Mouse (Mus musculus): Measurements from ENCODE around the gene Tmem107. TPM values are rescaled to one million over a fixed set of nuclear protein-coding genes. Genes with fewer than 3 reads are reported as not detected.

Tmem107 gene
- polyA plus RNA-seq, 1 experiment from 2014 or later, result 56.9 TPM

DNA sequence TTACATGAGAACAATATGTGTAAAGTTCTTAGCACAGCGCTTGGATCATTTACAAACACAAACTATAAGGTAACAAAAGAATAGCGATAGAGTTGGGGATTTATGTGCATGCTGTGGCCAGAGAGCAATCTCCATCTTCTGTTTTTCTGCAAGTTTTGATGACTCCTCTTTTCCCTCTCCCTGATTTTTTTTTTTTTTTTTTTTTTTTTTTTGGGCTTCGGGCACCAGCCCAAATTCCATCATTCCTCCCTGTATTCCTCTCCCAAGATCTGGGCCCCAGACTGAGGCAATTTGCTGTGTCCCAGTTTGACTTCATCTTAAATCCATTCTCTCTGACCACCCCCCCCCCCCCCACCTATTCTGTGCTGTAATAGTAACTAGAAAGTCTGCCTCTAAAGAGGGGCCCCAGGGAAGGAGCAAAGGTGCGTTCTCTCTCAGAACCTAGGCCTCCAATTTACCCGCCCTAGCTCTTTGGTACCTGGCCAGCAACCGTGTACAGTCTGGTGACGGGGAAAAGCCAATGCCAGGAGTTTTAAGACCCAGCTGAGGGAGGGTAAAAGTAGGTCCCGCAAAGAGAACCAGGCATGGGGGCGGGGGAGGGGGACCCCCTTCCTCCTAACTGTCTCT, 25.9 kb downstream of the Tmem107 start:
- in situ Hi-C loops (cut with MboI; ENCODE audit: low pct_unique_long_range_greater_than_20kb), result loop anchor here (5.0 to 25.0 kb wide), 2 partner anchors 316 to 891 kb away; partner anchors contain the start of genes Ctdnep1, Elp5, Gabarap and Kdm6b
- no peak for DNase-seq (ENCODE audit: low read depth, low spot score)
- ATAC-seq, result no peak

DNA sequence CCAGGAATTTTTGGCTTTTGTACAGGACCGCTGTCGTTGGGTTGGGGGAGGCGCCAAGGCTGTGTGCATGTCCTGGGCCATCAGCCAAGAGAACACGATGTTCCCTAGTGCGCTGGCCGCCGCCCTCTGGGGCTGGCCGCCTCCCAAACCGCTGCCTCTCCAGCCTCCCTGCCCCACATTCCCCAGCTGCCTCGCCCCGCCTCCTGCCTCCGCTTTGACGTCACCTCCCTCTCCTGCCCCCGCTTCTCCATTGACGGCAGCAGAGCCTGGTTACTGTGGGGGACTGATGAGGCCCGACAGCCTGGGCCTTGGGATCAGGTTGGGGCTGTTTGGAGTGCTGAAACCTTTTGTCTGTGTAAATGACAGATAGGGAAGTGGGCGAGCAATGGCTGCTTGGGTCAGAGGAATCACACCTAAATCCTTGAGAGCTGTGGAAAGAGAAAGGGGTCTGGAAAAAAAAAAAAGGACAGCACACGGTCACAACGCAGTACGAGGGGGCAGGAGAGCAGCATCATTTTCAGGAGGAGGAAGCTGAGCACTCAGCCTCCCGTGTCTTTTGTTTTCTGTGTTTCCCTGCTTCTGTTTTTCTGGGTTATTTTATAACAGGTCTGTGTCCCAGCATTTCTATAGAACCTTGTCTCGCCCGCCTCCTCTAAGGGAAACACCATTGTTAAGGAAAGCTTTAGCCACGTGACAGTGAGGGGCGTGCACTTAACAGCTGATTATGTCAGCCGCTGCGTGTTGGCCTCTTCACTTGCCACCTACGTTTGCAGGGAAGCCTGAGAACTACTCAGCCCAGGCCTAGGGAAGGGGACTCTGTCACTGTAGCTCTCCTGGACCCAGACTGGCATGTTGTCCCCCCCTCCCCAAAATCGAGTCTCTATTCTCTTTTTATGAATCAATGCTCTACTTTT, 26.6 kb downstream of the Tmem107 start:
- ChIA-PET CTCF (interaction anchor here (1.5 kb wide), 1 partner anchor 13 kb away, joined by 5 read pairs; no protein-coding TSS in a partner anchor), POLR2A (interaction anchor here (0.9 to 1.8 kb wide), 2 partner anchors 8 to 37 kb away, joined by 3 to 6 read pairs; partner anchors contain the start of gene Borcs6)
- ATAC-seq (peak; percentile 28), DNase-seq (ENCODE audit: low read depth, low spot score) (no peak)
- TF ChIP-seq CTCF (IDR thresholded peaks at IDR 0.05), result no peak
- in situ Hi-C loops (cut with MboI; ENCODE audit: low pct_unique_long_range_greater_than_20kb), result loop anchor here (5.0 to 25.0 kb wide), 2 partner anchors 315 to 890 kb away; partner anchors contain the start of genes Ctdnep1, Elp5, Gabarap and Kdm6b
- no peaks in the 10 kb centered on the region for H3K27me3 ChIP-seq

More for the DNA sequence above, 25.9 kb downstream of the Tmem107 start:
- CTCF ChIA-PET, result interaction anchor here (1.0 to 1.5 kb wide), 3 partner anchors 14 to 161 kb away, joined by 3 to 5 read pairs (median 3); no protein-coding TSS in a partner anchor
- H3K27me3 ChIP-seq, result no peaks in the 10 kb centered on the region
- TF ChIP-seq CTCF (IDR thresholded peaks at IDR 0.05), result no peak
- POLR2A ChIA-PET, result interaction anchor here (0.7 to 1.8 kb wide), 3 partner anchors 9 to 36 kb away, joined by 3 to 6 read pairs (median 3); partner anchors contain the start of gene Borcs6

DNA sequence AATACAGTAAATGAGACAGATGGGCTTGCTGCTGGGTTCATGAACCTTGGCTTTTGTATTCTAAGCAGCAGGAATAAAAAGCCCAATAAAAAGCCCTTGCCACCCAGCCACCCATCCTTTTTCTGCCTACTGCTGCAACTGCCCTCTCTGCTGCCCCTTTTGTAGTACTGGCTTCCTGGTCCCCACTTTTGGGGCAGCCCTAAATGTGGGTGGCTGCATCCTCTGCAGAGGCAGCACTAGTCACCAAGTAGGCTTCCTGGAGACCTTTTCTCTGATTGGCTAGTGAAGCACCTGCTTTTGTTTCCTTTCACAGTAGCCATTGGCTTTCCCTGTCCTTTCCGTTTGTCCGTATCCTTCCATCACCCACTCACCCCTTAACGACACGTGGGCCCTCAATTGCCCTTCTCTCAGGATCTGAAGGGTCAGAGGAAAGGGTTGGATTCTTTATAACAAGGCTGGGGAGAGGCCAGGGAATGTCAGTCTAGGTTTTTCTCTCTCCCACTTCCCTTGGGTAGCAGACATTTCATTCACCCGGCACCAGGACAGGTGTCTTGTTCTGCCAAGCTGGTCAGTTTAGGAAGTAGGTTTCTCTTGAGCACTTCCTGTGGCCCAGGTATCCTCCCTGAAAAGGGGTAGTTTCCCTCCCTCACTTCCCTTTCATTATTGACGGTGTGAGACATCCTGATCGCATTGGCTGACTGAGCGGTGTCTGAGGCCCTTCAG, 27.6 kb downstream of the Tmem107 start:
- ChIA-PET CTCF (interaction anchor here (1.5 kb wide), 1 partner anchor 12 kb away, joined by 5 read pairs; no protein-coding TSS in a partner anchor), POLR2A (interaction anchor here (1.8 kb wide), 1 partner anchor 38 kb away, joined by 6 read pairs; the partner anchor contains the start of gene Borcs6)
- in situ Hi-C loops (cut with MboI; ENCODE audit: low pct_unique_long_range_greater_than_20kb), result loop anchor here (5.0 to 25.0 kb wide), 2 partner anchors 314 to 889 kb away; partner anchors contain the start of genes Ctdnep1, Elp5, Gabarap and Kdm6b
- DNase-seq (ENCODE audit: low read depth, low spot score), result no peak
- H3K27me3 ChIP-seq, result no peaks in the 10 kb centered on the region
- TF ChIP-seq CTCF (IDR thresholded peaks at IDR 0.05), result no peak
- no peak for ATAC-seq

DNA sequence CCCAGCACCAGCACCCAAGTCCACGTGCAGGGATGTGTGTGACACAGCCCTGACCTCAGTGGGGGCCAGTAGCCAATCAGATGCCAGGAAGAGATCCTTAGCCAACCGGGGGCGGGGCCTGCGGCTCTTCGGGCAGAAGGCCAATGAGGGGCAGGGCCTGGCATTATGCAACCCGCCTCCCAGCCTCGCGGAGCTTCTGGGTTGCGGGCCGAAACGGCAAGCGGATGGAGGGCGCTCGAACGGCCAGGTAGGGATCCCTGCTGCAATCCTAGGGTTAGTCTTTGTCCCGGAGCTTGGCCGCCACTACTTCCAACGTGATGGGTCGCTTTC, 28.1 kb downstream of the Tmem107 start:
- ChIA-PET CTCF (no interaction called here), POLR2A (interaction anchor here (3.3 kb wide), 1 partner anchor 12 kb away, joined by 16 read pairs; no protein-coding TSS in a partner anchor)
- no peaks in the 10 kb centered on the region for H3K27me3 ChIP-seq
- DNase-seq (ENCODE audit: low read depth, low spot score) (peak; percentile 89), ATAC-seq (peak; percentile 9)
- TF ChIP-seq CTCF (IDR thresholded peaks at IDR 0.05), result no peak
- in situ Hi-C loops (cut with MboI; ENCODE audit: low pct_unique_long_range_greater_than_20kb), result loop anchor here (5.0 to 25.0 kb wide), 2 partner anchors 314 to 889 kb away; partner anchors contain the start of genes Ctdnep1, Elp5, Gabarap and Kdm6b

DNA sequence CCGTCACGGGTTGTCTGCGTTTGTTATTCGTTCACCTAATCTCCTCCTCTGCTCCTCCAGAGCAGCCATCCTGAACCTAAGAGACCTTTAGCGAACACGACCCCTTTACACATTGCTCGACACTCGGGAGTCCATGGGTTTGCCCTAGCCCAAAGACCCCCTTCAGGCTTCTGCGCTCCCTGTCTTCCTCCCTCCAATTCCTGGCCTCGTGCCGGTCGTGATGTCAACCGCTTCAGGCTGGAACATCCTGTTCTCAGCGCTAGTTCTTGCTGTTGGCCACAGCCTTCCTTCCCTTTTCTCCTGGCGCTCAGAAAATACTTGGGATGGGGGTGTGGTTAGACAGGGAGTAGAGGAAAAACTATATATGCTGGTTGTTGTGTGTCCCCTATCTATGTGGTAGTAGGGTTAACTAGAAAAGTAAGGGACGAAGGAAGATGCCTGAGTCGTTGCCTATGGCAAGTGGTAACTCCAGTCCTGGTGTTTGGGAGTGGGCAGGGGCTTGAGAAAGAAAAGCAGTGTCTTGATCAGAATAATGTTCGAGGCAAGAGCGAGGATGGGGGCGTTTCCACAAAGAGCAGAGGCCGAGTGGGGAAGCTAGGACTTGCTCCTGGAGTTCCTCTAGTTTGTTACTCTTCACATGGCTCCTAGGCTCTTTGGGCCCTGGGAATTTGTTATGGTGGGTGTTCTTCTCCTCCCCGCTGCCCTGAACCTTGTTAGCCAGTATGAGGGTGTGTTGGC, 28.7 kb downstream of the Tmem107 start:
- no peak for DNase-seq (ENCODE audit: low read depth, low spot score)
- ChIA-PET CTCF (interaction anchor here (0.9 to 1.2 kb wide), 2 partner anchors 32 to 58 kb away, joined by 3 to 4 read pairs; no protein-coding TSS in a partner anchor), POLR2A (interaction anchor here (1.1 to 3.3 kb wide), 2 partner anchors 11 to 36 kb away, joined by 6 to 16 read pairs; no protein-coding TSS in a partner anchor)
- no peak for ATAC-seq
- no peak for TF ChIP-seq CTCF (IDR thresholded peaks at IDR 0.05)
- in situ Hi-C loops (cut with MboI; ENCODE audit: low pct_unique_long_range_greater_than_20kb), result loop anchor here (5.0 to 25.0 kb wide), 2 partner anchors 313 to 888 kb away; partner anchors contain the start of genes Ctdnep1, Elp5, Gabarap and Kdm6b
- no peaks in the 10 kb centered on the region for H3K27me3 ChIP-seq

DNA sequence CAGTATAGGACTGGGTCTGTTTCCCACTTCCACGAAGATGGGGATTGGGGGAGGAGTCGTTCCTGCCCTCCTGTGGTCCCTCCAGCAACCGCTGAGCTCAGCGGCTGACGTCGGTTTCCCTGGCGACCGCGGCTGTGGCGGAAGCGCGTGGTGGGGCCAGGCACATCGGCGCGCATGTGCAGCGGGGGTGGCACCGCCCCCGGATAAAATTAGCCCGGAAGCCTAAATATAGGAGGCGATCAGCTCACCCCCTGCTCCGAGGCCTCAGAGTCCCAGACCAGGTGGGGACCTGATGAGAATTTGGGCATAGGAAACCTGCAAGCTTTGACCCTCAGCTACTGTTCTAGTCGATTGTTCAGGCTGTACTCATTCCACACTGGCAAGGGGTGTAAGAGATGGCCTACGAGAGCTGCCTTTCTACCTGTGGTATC, 29.3 kb downstream of the Tmem107 start:
- ChIA-PET POLR2A (interaction anchor here (0.6 to 3.3 kb wide), 3 partner anchors 10 to 36 kb away, joined by 3 to 16 read pairs (median 6); no protein-coding TSS in a partner anchor), CTCF (interaction anchor here (0.9 to 1.2 kb wide), 2 partner anchors 33 to 59 kb away, joined by 3 to 4 read pairs; no protein-coding TSS in a partner anchor)
- in situ Hi-C loops (cut with MboI; ENCODE audit: low pct_unique_long_range_greater_than_20kb), result loop anchor here (5.0 to 25.0 kb wide), 2 partner anchors 312 to 887 kb away; partner anchors contain the start of genes Ctdnep1, Elp5, Gabarap and Kdm6b
- ATAC-seq (no peak), DNase-seq (ENCODE audit: low read depth, low spot score) (no peak)
- TF ChIP-seq CTCF (IDR thresholded peaks at IDR 0.05), result no peak
- no peaks in the 10 kb centered on the region for H3K27me3 ChIP-seq

DNA sequence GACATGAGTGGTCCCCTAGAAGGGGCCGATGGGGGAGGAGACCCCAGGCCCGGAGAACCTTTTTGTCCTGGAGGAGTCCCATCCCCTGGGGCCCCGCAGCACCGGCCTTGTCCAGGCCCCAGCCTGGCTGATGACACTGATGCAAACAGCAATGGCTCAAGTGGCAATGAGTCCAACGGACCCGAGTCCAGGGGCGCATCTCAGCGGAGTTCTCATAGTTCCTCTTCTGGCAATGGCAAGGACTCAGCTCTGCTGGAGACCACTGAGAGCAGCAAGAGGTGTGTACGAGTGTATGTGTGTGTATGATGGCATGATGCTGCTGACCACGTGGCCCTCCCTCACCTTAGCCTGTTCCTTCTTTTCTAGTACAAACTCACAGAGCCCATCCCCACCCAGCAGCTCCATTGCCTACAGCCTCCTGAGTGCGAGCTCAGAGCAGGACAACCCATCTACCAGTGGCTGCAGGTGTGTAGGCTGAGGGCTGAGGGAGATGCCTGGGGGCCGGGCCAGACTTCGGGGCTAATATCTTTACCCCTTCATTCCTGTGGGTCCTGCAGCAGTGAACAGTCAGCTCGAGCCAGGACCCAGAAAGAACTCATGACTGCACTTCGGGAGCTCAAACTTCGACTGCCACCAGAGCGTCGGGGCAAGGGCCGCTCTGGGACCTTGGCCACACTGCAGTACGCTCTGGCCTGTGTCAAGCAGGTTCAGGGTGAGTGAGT, 30.2 kb downstream of the Tmem107 start:
- TF ChIP-seq CTCF (IDR thresholded peaks at IDR 0.05), result no peak
- H3K27me3 ChIP-seq, result no peaks in the 10 kb centered on the region
- DNase-seq (ENCODE audit: low read depth, low spot score) (no peak), ATAC-seq (no peak)
- in situ Hi-C loops (cut with MboI; ENCODE audit: low pct_unique_long_range_greater_than_20kb), result no loop called here
- CTCF ChIA-PET, result interaction anchor here (0.7 to 1.3 kb wide), 5 partner anchors 8 to 37 kb away, joined by 3 to 5 read pairs (median 3); partner anchors contain the start of gene 9130213A22Rik
- POLR2A ChIA-PET, result interaction anchor here (0.5 to 3.3 kb wide), 4 partner anchors 9 to 269 kb away, joined by 3 to 16 read pairs (median 4); no protein-coding TSS in a partner anchor
